Mouse (Mus musculus) kidney, adult 18-20 months (tissue): ENCODE results near the gene Sart1.

Experiments used
- DNase-seq: peaks from one replicate; pipeline ENCODE4 v3.0.0; 2021

Sart1 gene

GRCm38 (mm10) chr19:5388588-5389242 is at the start of gene Sart1:
Gene Sart1 (minus strand): TSS chr19:5388703.
- peak; percentile 93 for DNase-seq

- no peak for DNase-seq
Measured at GRCm38 (mm10) chr19:5433951-5434350, 45.4 kb upstream of the Sart1 start.

GRCm38 (mm10) chr19:5432992-5433852 is 44.7 kb upstream of the Sart1 start:
- peak; percentile 57 for DNase-seq

GRCm38 (mm10) chr19:5431911-5432464 is 43.5 kb upstream of the Sart1 start:
- no peak for DNase-seq

GRCm38 (mm10) chr19:5430408-5430807 is 41.9 kb upstream of the Sart1 start:
- DNase-seq = no peak

GRCm38 (mm10) chr19:5429806-5430205 is 41.3 kb upstream of the Sart1 start:
- DNase-seq = peak; percentile 78

GRCm38 (mm10) chr19:5429219-5429618 is 40.7 kb upstream of the Sart1 start:
- no peak for DNase-seq

GRCm38 (mm10) chr19:5428083-5428482 is 39.6 kb upstream of the Sart1 start:
- no peak for DNase-seq

- DNase-seq = no peak
Measured at GRCm38 (mm10) chr19:5426640-5427290, 38.3 kb upstream of the Sart1 start.

GRCm38 (mm10) chr19:5425906-5426565 is 37.5 kb upstream of the Sart1 start:
- DNase-seq = no peak

GRCm38 (mm10) chr19:5424782-5425741 is 36.6 kb upstream of the Sart1 start, which contains the start of the genes Drap1 and AI837181:
Gene Drap1 (minus strand): TSS chr19:5424979.
Gene AI837181 (plus strand): TSS chr19:5425144.
- peak; percentile 93 for DNase-seq

- DNase-seq = peak; percentile 82
Measured at GRCm38 (mm10) chr19:5424092-5424781, 35.7 kb upstream of the Sart1 start.

- no peak for DNase-seq
Measured at GRCm38 (mm10) chr19:5423561-5423960, 35.1 kb upstream of the Sart1 start.

GRCm38 (mm10) chr19:5422895-5423443 is 34.5 kb upstream of the Sart1 start:
- DNase-seq = no peak

GRCm38 (mm10) chr19:5422267-5422666 is 33.8 kb upstream of the Sart1 start:
- DNase-seq = no peak

- DNase-seq = no peak
Measured at GRCm38 (mm10) chr19:5421784-5422183, 33.3 kb upstream of the Sart1 start.

- no peak for DNase-seq
Measured at GRCm38 (mm10) chr19:5420579-5420978, 32.1 kb upstream of the Sart1 start.

GRCm38 (mm10) chr19:5419630-5420029 is 31.1 kb upstream of the Sart1 start:
- DNase-seq = no peak

GRCm38 (mm10) chr19:5418750-5419466 is 30.4 kb upstream of the Sart1 start:
- no peak for DNase-seq

GRCm38 (mm10) chr19:5414534-5414957 is 26.0 kb upstream of the Sart1 start:
- DNase-seq = peak; percentile 44
